Mouse (Mus musculus): ENCODE results near the gene Atp6v0c. TPM values are rescaled to one million over a fixed set of nuclear protein-coding genes. Genes with fewer than 3 reads are reported as not detected.

The Atp6v0c gene
- polyA plus RNA-seq, 1 experiment from 2014 or later: 574 TPM

- H3K9me3 ChIP-seq (ENCODE audit: control insufficient read depth, low read length): no peaks in the 10 kb centered on the region
- DNase-seq (ENCODE audit: low spot score): no peak
- no peak for ATAC-seq (ENCODE audit: insufficient read depth, low FRiP score, low TSS enrichment)
- no peaks in the 10 kb centered on the region for H3K27me3 ChIP-seq (ENCODE audit: control insufficient read depth, insufficient read depth, low read length)
- H3K4me2 ChIP-seq (ENCODE audit: low read depth): no peak overlapping the region
- no peak overlapping the region for H3K9ac ChIP-seq (ENCODE audit: low read length)
- no peak overlapping the region for H3K27ac ChIP-seq (ENCODE audit: low read depth, low read length)
- H3K36me3 ChIP-seq (ENCODE audit: control insufficient read depth, insufficient read depth, low read length): no peaks in the 10 kb centered on the region; the same call in none of the 2 replicates
- H3K4me1 ChIP-seq (ENCODE audit: control insufficient read depth, insufficient read depth, low read length): peaks cover 13% of the 10 kb centered on the region
- WGBS: 94% methylated on average over 6 of the region's 6 CpGs
- H3K4me3 ChIP-seq (ENCODE audit: low read depth, low read length): no peak overlapping the region
These were observed 2.4 kb downstream of the Atp6v0c start for GRCm38 (mm10) chr17:24167120-24167519.

GRCm38 (mm10) chr17:24164566-24165259 lies 4.8 kb downstream of the Atp6v0c start:
- peaks cover 13% of the 10 kb centered on the region for H3K4me1 ChIP-seq (ENCODE audit: control insufficient read depth, insufficient read depth, low read length)
- no peak overlapping the region for H3K27ac ChIP-seq (ENCODE audit: low read depth, low read length)
- H3K4me2 ChIP-seq (ENCODE audit: low read depth): no peak overlapping the region
- ATAC-seq (ENCODE audit: insufficient read depth, low FRiP score, low TSS enrichment): no peak
- H3K9ac ChIP-seq (ENCODE audit: low read length): no peak overlapping the region
- whole genome bisulfite sequencing: 83% methylated on average over 9 of the region's 11 CpGs
- DNase-seq (ENCODE audit: low spot score): no peak
- no peaks in the 10 kb centered on the region for H3K9me3 ChIP-seq (ENCODE audit: control insufficient read depth, low read length)
- no peaks in the 10 kb centered on the region for H3K27me3 ChIP-seq (ENCODE audit: control insufficient read depth, insufficient read depth, low read length)
- H3K4me3 ChIP-seq (ENCODE audit: low read depth, low read length): no peak overlapping the region
- H3K36me3 ChIP-seq (ENCODE audit: control insufficient read depth, insufficient read depth, low read length): no peaks in the 10 kb centered on the region; the same call in none of the 2 replicates

GRCm38 (mm10) chr17:24163176-24163962 lies 6.1 kb downstream of the Atp6v0c start, which contains the start of gene Amdhd2:
Gene Amdhd2 (minus strand): TSS chr17:24163766.
- DNase-seq (ENCODE audit: low spot score) (peak; percentile 96), ATAC-seq (ENCODE audit: insufficient read depth, low FRiP score, low TSS enrichment) (peak; percentile 90)
- Histone ChIP-seq H3K36me3 (ENCODE audit: control insufficient read depth, insufficient read depth, low read length) (no peaks in the 10 kb centered on the region; the same call in none of the 2 replicates), H3K4me3 (ENCODE audit: low read depth, low read length) (peak within 1 kb of the TSS; percentile 55), H3K4me2 (ENCODE audit: low read depth) (peak within 1 kb of the TSS; percentile 72), H3K9me3 (ENCODE audit: control insufficient read depth, low read length) (no peaks in the 10 kb centered on the region), H3K27ac (ENCODE audit: low read depth, low read length) (0 out of 2 replicates have a peak within 1 kb of the TSS, but pooled peaks have one; percentile 21), H3K9ac (ENCODE audit: low read length) (peak within 1 kb of the TSS; percentile 64), H3K4me1 (ENCODE audit: control insufficient read depth, insufficient read depth, low read length) (peaks cover 12% of the 10 kb centered on the region), H3K27me3 (ENCODE audit: control insufficient read depth, insufficient read depth, low read length) (no peaks in the 10 kb centered on the region)
- 2% methylated on average over 47 of the region's 47 CpGs for WGBS

- 33% methylated on average over 17 of the region's 17 CpGs for WGBS
- Histone ChIP-seq H3K9ac (ENCODE audit: low read length) (peak overlapping the region; percentile 64), H3K4me3 (ENCODE audit: low read depth, low read length) (peak overlapping the region; percentile 55), H3K4me1 (ENCODE audit: control insufficient read depth, insufficient read depth, low read length) (peaks cover 6% of the 10 kb centered on the region), H3K27ac (ENCODE audit: low read depth, low read length) (no peak overlapping the region), H3K9me3 (ENCODE audit: control insufficient read depth, low read length) (no peaks in the 10 kb centered on the region), H3K4me2 (ENCODE audit: low read depth) (peak overlapping the region; percentile 72), H3K27me3 (ENCODE audit: control insufficient read depth, insufficient read depth, low read length) (no peaks in the 10 kb centered on the region), H3K36me3 (ENCODE audit: control insufficient read depth, insufficient read depth, low read length) (no peaks in the 10 kb centered on the region; the same call in none of the 2 replicates)
- DNase-seq (ENCODE audit: low spot score) (no peak), ATAC-seq (ENCODE audit: insufficient read depth, low FRiP score, low TSS enrichment) (0 out of 2 replicates have a peak, but pooled peaks have one; percentile 5)
These were observed 6.8 kb downstream of the Atp6v0c start for GRCm38 (mm10) chr17:24162584-24163175.

- 85% methylated on average over 5 of the region's 5 CpGs for WGBS
- Histone ChIP-seq H3K9ac (ENCODE audit: low read length) (no peak overlapping the region), H3K4me3 (ENCODE audit: low read depth, low read length) (no peak overlapping the region)
These were observed 8.0 kb downstream of the Atp6v0c start for GRCm38 (mm10) chr17:24161466-24161865.

GRCm38 (mm10) chr17:24157526-24157925 lies 12.0 kb downstream of the Atp6v0c start:
- WGBS: 88% methylated on average over 4 of the region's 4 CpGs
- no peaks in the 10 kb centered on the region for H3K9me3 ChIP-seq (ENCODE audit: control insufficient read depth, low read length)
- peaks cover 1% of the 10 kb centered on the region; the same call in 1 of the 2 replicates for H3K4me1 ChIP-seq (ENCODE audit: control insufficient read depth, insufficient read depth, low read length)

More at GRCm38 (mm10) chr17:24161466-24161865, 8.0 kb downstream of the Atp6v0c start:
- no peak overlapping the region for H3K27ac ChIP-seq (ENCODE audit: low read depth, low read length)
- no peaks in the 10 kb centered on the region; the same call in 1 of the 2 replicates for H3K36me3 ChIP-seq (ENCODE audit: control insufficient read depth, insufficient read depth, low read length)
- H3K4me2 ChIP-seq (ENCODE audit: low read depth): no peak overlapping the region
- DNase-seq (ENCODE audit: low spot score): no peak
- no peaks in the 10 kb centered on the region for H3K27me3 ChIP-seq (ENCODE audit: control insufficient read depth, insufficient read depth, low read length)
- H3K9me3 ChIP-seq (ENCODE audit: control insufficient read depth, low read length): no peaks in the 10 kb centered on the region
- no peak for ATAC-seq (ENCODE audit: insufficient read depth, low FRiP score, low TSS enrichment)
- H3K4me1 ChIP-seq (ENCODE audit: control insufficient read depth, insufficient read depth, low read length): peaks cover 5% of the 10 kb centered on the region; the same call in 1 of the 2 replicates

GRCm38 (mm10) chr17:24157121-24157520 lies 12.4 kb downstream of the Atp6v0c start:
- Histone ChIP-seq H3K4me3 (ENCODE audit: low read depth, low read length) (no peak overlapping the region), H3K27ac (ENCODE audit: low read depth, low read length) (no peak overlapping the region), H3K9me3 (ENCODE audit: control insufficient read depth, low read length) (no peaks in the 10 kb centered on the region), H3K9ac (ENCODE audit: low read length) (no peak overlapping the region), H3K36me3 (ENCODE audit: control insufficient read depth, insufficient read depth, low read length) (no peaks in the 10 kb centered on the region), H3K4me1 (ENCODE audit: control insufficient read depth, insufficient read depth, low read length) (no peaks in the 10 kb centered on the region), H3K27me3 (ENCODE audit: control insufficient read depth, insufficient read depth, low read length) (no peaks in the 10 kb centered on the region), H3K4me2 (ENCODE audit: low read depth) (no peak overlapping the region)
- WGBS: 89% methylated on average over 6 of the region's 6 CpGs
- no peak for ATAC-seq (ENCODE audit: insufficient read depth, low FRiP score, low TSS enrichment)
- DNase-seq (ENCODE audit: low spot score): no peak

More at GRCm38 (mm10) chr17:24157526-24157925, 12.0 kb downstream of the Atp6v0c start:
- no peak overlapping the region for H3K4me3 ChIP-seq (ENCODE audit: low read depth, low read length)
- no peaks in the 10 kb centered on the region for H3K27me3 ChIP-seq (ENCODE audit: control insufficient read depth, insufficient read depth, low read length)
- H3K36me3 ChIP-seq (ENCODE audit: control insufficient read depth, insufficient read depth, low read length): no peaks in the 10 kb centered on the region
- no peak for ATAC-seq (ENCODE audit: insufficient read depth, low FRiP score, low TSS enrichment)
- DNase-seq (ENCODE audit: low spot score): no peak
- no peak overlapping the region for H3K4me2 ChIP-seq (ENCODE audit: low read depth)
- H3K9ac ChIP-seq (ENCODE audit: low read length): no peak overlapping the region
- no peak overlapping the region for H3K27ac ChIP-seq (ENCODE audit: low read depth, low read length)

- 78% methylated on average over 3 of the region's 3 CpGs for WGBS
- DNase-seq (ENCODE audit: low spot score): no peak
- Histone ChIP-seq H3K4me3 (ENCODE audit: low read depth, low read length) (no peak overlapping the region), H3K4me1 (ENCODE audit: control insufficient read depth, insufficient read depth, low read length) (no peaks in the 10 kb centered on the region), H3K4me2 (ENCODE audit: low read depth) (no peak overlapping the region), H3K27me3 (ENCODE audit: control insufficient read depth, insufficient read depth, low read length) (no peaks in the 10 kb centered on the region), H3K9ac (ENCODE audit: low read length) (no peak overlapping the region), H3K36me3 (ENCODE audit: control insufficient read depth, insufficient read depth, low read length) (no peaks in the 10 kb centered on the region), H3K27ac (ENCODE audit: low read depth, low read length) (no peak overlapping the region), H3K9me3 (ENCODE audit: control insufficient read depth, low read length) (no peaks in the 10 kb centered on the region)
- no peak for ATAC-seq (ENCODE audit: insufficient read depth, low FRiP score, low TSS enrichment)
These were observed 13.1 kb downstream of the Atp6v0c start for GRCm38 (mm10) chr17:24156394-24156793.

All from neural tube, embryonic 11.5 days (tissue).